Mouse (Mus musculus) right cerebral cortex, postnatal 10 days (tissue): ENCODE results near the gene Syngr4.

ENCODE experiments used
- DNase-seq, 2 experiments: peaks; one replicate each; pipeline ENCODE4 v3.0.0; 2021; ENCODE audit warnings: low spot score in 2 of 2

Gene Syngr4

DNA sequence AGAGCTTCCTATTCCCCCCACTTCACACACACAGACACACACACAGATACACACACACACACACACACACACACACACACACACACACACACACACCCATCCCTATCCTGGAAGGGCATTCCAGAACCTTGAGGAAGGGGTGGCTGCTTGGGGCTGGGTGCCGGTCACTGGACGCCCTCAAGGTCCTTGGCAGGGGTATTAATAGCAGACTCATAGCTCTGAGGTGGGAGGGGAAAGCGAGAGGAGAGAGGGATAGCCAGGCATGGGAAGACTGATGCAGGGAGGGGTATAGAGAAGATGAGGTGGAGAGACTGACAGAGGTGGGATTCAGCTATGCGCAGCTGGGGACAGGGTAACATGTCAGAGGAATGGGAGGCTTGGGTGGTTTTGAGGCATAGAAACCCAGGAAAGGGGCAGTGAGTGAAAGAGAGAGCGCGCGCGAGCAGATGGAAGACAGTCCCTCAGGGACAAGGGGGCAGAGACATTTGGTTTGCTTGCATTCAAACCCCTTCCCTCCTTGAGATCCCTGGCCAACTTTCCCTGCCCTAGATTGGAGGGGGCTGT, 27.3 kb downstream of the Syngr4 start:
- peak in 1 of 2 experiments; percentile 48 for DNase-seq

DNA sequence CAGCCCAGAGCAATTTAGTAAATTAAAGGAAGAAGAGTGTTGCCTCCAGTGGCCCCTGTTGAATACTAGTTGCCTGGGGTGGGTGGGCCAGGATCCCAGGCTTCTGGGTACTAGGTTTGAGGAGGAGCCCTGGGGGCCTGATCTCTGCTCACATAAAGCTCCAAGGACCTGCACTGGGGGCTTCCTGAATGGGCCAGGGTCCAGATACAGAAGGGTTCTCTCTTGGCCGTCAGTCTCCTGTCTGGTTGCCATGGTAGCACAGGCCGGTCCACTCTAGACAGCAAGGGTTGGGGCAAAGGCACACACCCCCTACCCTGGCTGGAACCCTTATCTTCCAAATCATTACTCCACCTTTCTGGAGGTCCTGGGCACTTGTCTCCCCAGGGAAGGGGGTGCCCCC, 28.6 kb downstream of the Syngr4 start:
- DNase-seq = peak; percentile 38 to 63

DNA sequence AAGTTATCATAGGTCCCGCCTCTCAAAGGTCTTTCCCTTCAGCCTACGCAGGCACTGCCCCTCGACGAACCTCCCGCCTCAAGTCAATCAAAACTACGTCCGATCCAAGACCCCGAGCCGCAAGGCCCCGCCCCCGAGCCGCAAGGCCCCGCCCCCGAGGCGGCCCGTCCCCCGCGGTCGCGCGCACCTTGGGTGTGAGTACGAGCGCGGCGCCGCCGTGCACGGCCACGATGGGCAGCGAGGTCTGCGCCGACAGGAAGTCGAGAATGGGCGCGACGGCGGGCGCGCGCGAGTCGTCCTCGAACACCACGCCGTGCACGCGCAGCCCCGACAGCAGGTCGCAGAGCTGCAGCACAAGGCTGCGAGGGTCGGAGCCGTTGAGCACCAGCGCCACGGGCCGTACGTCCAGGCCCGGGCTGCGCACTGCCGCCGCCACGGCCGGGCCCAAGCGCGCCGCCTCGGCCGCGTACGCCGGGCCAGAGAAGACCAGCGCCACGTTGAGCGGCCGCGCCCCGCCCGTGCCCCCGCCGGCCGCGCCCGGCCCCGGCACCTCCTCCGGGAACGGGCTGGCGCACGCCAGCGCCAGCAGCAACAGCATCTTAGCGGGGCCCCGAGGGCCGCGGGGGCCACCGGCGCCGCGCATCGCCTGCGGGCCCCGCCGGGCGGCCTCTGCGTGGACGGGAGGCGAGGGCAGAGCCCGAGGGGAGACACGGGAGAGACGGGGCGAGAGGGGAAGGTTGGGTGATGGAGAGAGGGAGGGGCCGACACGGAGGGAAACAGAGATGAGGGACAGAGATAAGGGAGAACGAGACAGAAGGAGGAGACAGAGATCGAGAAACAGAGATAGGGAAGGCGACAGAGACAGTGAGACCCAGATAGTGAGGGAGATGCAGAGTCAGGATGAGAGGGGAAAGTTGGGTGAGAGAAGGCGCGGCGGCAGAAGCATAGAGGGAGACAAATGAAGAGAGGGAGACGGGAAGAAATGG, 30.3 kb downstream of the Syngr4 start:
- peak; percentile 94 for DNase-seq

DNA sequence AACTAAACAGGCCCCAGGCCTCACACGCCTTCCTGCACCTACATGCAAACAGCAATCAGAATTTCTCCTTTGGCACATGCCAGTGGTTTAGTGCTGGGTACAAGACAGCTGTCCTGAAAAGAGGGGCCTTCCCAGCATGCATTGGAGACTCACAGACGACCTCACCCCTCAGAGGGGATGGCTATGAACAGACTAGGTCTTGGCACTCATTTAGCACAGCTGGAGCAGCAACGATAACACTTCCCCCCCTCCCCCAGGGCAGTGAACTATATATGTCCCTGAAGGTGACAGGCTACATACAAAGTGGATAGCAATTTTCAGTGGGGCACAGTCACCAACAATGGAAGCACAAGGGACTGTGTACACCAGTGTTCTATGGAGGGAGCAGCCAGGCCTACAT, 32.1 kb downstream of the Syngr4 start:
- DNase-seq = no peak

DNA sequence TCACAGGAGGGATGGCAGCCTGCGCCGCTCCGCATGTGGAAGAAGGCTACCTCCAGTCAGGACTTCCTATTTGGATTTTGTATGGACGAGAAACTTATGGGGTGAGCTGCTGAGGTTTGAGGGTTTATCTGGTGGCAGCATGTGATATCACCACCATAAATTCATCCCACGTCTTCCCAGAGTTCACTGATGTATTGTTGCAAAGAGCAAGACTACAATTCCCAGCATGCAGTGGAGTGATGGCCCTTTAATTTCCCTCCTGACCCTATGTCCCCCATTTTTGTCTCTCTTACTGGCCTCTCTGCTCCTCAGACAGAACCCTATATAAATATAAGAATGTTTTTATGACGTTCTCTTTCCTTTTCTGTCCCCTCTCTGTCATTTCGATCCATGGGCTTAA, 33.7 kb downstream of the Syngr4 start:
- no peak for DNase-seq

DNA sequence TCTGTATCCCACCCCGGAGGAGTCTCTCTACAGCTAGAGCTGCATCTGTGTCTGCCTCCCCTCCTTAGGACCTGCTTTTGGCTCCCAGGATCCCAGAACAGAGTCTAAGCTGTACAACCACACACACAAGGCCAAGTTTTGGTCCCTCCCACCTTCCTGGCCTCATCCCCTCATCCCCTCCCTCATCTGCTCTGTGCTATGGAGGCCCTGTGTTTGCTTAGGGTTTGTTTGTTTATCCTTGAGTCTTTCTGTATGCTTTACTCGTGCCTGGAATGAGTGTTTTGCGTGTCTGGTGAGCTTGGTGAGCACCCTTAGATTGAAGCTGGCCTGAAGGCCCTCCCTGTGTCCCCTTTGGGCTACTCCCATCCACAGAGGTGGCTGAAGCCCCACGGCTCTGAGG, 37.5 kb downstream of the Syngr4 start:
- DNase-seq = no peak

DNA sequence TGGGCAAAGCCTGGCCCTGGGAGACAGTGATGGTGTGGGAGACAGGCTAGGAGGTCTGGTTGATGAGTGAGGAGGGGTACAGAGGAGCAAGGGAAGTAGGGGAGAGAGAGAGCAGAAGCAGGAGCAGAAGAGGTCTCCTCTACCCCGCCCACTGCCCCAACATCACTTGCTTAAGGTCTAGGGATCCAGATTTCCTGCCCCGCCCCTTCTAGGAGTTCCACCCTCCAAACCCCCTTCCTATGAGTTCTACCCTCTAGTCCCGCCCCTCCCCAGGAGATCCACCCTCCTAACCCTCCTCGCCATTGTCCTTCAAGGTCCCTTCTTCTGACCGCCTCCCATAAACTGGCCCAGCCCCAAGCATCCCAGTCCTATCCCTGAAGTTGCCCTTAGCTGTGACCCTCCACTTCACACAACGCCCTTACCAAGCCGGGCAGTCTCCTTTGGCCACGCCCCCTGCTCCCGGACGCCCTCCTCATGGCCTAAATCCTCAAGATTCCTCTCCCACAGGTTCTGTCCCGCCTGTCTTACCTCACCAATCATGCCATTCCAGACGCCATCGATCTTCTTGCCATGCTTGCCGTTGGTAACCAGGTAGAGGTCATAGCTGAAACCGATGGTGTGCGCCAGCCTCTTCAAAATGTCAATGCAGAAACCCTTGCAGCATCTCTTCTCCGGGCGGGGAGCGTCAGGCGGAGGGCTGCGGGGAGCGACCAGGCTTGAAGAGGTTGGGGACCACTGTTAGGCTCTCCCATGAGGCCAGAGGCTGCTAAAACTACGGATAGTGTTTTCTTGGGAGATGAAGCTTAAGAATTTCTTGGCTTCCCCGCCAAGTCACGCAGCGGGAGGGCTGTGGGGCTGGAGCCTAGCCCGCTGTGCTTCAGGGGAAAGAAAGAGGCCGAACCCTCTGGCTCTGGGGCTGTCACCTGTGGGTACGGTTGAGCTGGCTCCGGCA, 39.3 kb downstream of the Syngr4 start:
- DNase-seq = peak in 1 of 2 experiments; percentile 36

DNA sequence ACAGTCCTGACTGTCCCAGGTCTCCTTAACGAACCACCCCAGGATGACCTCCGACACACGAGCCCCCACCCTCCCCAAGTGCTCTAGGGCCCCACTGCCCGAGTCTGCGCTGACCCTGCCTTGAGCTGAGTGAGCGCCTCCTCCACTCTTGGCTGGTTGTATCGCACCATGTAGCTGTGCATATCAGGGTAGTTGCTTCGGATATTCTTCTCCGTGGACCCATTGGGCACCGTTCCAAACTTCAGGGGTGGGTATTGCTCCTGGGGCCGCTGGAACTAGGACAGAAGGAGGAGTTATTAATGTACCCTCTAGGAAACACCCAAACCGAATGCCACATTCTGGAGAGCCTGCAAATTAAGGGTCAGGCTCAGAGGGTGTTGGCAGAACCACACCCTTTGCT, 43.4 kb downstream of the Syngr4 start:
- no peak for DNase-seq

DNA sequence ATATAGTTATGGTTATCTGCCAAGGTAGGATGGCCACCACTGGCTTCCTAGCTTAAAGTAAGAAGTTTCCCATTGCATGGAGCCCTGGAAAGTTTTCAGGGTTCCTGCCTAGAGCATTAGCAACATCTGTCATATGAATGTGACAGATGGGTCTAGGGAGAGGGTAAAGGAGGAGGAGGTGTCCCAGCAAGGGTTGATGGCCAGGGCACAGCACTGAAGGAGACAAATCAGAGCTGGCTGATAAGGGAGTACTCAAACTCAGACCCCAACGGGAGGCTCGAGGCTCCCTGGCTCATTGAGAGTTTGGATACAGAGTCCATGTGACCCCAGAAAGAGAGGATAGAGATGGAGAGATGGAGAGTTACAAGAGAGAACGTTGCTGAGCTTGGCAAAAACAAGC, 45.9 kb downstream of the Syngr4 start:
- no peak for DNase-seq

DNA sequence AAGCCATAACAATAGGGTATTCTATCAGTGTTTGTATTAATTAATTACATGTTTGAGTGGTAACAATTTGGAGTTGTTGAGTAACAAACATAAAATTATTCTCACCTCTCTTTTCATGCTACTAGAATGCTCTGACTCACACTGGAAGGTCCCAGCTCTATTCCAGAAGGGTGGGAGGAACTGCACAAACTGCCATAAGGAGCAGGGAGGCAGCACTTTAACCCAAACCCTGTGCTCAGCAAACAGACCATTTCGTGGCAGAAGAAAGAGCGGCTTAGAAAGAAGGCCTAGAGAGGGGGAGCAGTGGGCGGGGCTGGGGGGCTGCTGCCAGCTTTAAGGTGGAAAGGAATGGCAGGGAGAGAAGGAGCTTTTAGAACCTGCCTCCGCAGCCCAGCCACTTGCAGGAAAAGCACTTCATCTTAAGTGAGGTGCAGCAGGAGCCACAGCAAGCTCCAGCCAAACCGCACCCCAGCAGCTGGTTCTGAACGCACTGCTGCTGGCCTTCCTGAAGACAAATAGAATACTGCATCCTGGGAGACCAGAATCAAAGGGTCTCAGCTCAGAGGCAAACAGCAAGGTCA, 48.0 kb downstream of the Syngr4 start:
- DNase-seq = no peak

DNA sequence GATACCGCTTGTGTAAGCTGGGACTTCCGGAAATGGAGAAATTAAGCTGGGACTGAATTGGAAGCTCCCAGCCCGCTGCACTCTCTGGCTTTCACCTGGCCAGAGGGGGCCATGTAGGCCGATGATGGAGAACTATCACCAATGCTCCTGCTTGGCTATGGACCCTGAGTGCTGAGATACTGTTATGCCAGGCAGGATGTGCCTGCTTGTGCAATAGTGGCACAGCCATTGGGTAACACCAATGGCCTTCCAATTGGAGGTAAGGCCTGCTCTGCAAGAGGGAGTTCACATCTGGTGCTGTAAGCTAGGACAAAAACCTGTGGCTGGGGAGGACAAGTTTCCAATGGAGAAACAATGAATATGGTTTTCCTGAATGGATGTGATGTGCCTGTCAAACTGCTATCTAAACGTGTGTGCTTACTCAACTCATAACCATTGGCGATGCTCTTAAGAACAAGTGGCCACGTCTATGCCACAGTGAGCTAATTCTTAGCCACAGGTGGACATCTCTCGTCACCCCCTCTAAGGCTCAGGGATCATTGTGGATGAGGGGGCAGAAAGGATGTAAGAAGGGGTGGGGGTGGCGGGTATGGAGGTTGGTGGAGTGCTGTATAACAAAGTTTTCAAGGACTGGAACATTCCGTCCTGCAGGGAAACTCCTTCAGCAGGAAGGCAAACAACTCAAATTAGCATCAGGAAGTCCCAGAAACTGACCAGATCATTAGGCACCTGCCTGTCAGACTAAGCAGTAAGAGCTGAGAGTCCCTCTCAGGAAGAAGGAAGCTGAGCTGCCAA, 53.4 kb downstream of the Syngr4 start:
- DNase-seq = no peak
